Mouse (Mus musculus): Measurements from ENCODE around the gene Styx. TPM values are rescaled to one million over a fixed set of nuclear protein-coding genes. Genes with fewer than 3 reads are reported as not detected.
A peak's percentile ranks its signal among the peaks of the same experiment; 100 is the strongest.
"Not testable (repeated sequence)": the region's sequence is repeated elsewhere in the genome, so short reads cannot be mapped to it uniquely, and the experiment has no call there.

The Styx gene
- total RNA-seq, 2 experiments from 2014 or later: 38.0 to 43.9 TPM

DNA sequence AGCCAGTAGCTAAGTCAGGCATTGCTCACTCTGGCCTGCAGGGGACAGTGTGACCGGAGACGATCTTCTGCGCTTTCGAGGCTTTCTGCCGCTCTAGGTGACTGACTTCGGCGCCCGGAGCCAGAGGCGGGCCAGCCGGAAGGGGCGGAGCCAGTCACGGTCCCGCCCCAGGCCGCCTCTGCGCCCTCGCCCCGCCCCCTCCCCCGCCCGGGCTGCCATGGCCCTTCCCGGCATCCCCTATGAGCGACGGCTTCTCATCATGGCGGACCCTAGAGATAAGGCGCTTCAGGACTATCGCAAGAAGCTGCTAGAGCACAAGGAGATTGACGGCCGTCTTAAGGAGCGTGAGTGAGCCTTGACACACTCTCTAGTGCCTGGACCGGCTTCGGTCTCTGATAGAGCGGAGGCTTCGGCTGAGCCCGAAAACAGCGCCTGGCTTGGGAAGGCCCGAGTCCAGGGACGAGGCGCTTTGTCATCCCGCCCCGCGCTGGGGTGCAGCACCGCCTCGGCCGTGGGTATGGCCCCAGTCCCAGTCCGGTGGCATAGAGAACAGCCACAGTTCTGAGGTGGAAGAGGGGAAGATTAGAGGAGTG is 21.2 kb upstream of the Styx start, which contains the start of gene Psmc6:
TSS of gene Psmc6 (plus strand) at position 200 of the 593 bp plus-strand sequence.
- peak; percentile 76 to 79 for DNase-seq (ENCODE audit: low spot score in 2 of 2)

DNA sequence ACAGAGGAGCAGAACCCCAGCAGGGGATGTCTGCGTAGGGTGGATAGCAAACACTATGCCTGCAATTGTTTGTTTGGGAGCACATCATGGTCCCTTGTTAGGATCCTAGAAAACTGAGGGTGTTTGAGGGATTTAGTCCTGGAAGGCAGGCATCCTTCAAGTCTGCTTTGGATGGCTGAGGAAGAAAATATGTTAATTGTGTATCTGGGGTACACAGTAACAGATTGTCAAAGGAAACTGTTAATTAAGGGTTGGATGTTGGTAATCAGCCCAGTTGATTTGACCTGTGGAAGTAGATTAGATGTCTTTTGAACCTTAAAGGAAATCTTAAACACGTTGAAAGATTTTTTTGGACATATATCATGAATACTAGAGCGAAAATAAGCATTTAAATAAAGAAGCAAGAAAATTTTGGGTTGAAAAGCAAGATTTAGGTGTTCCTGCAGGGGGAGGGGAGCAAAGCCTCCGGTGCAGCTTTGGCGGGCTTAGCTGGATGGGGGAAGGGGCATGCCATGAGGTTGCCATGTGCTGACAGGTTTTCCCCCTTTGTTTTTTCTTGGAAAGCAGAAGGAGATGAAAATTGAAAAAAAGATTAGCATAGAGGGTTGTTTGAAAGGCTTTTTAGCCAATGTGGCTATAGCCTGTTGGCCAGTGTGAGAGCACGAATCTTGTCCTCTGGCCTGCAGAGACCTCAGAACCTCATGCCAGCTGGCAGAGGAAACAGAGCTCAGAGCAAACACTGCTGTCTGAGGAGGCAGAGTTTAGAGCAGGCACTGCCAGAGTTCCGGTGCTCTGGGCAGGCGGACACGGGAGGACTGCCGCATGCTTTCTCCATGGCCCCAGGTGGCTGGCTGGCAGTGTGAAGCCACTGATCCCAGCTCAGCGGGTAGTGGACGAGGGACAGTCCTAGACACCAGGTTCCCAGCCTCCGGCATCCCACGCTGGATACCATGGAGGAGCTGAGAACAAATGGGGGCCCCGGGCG is 13.6 kb downstream of the Styx start:
- no peak for DNase-seq (ENCODE audit: low spot score in 2 of 2)

DNA sequence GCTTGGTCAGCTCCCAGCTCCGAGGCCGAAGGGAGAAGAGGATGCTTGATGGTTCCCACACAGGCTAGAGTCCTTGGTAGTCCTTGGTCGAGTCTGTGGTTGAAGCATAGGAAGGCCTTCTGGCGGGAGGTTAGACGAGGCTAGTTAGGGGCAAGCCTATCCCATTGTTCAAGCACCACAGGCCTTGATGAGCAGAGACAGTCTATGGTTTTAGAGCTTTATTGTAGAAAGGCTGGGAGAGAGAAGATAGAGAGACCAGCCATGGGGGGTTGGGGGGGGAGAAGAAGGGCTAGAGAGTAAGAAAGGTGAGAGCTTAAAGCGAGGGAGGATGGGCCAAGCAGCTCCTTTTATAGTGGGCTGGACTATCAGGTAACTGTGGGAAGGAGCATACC is 14.3 kb downstream of the Styx start:
- no peak for DNase-seq (ENCODE audit: low spot score in 2 of 2)

DNA sequence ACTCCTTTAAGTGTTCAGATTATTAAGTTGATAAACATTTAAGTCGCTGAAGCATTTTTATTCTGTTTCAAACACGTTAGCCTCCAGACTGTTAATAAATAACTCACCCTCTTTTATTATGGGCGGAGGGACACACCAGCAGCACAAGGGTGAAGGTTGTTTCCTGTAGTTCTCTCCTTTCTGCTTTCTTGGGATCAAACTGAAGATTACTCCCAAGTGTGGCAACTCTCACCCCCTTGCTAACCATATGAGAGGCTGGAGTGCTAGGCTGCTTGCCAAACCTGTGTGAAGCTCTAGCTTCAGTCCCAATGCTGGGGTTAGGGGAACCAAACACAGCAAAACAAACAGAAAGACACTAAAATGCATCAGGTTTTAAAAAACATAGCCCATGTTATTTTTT is 27.9 kb downstream of the Styx start:
- DNase-seq (ENCODE audit: low spot score in 2 of 2): no peak

DNA sequence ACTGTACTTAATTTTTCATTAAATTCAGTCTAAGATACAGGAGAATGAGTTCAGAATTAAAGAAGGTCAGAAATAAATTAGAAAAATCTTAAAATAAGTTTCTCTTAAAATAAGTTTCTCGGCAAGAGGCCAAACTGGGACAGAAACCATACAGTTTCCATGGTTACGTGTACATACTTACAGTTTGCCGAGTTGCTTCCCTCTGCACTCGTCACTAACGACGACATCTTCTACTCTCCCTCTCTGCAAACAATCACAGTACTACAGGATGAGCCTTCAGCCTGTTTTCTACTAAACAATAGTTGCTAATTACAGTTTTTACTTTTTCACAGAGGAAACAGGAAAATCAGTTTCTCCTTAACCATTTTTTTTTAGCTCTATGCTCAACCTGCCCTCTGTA is 29.9 kb downstream of the Styx start:
- DNase-seq (ENCODE audit: low spot score in 2 of 2): no peak

DNA sequence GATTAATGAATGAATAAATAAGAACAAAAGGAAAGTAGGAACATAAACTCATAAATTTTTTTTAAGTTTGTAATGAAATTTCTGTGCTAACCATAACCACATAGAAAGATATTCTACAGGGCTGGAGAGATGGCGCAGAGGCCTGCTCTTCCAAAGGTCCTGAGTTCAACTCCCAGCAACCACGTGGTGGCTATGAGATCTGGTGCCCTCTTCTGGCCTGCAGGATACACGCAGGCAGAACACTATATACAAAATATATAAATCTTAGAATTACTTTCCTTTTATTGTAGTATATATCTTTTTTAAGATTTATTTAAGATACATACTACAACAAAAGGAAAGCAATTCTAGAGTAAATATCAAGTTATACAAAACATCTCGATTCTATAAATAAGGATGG is 32.0 kb downstream of the Styx start:
- DNase-seq (ENCODE audit: low spot score in 2 of 2): no peak

DNA sequence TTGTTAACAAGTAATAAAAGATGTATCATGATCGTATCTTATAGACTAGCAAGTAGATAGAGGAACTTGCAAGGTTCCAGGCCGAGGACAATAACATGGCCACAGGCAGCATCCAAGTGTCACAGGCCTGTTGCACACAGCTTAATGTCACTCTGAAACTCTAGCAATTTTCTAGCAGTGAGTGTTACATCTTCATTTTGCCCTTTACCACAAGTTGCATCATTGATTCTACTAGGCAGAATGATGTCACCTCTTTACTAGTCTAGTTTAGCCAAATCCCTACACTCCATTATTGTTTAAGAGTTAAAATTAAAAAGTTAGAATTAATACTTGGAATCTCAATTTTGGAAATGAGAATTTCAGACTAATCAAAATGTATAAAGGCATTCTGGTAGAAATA is 34.7 kb downstream of the Styx start:
- no peak for DNase-seq (ENCODE audit: low spot score in 2 of 2)

DNA sequence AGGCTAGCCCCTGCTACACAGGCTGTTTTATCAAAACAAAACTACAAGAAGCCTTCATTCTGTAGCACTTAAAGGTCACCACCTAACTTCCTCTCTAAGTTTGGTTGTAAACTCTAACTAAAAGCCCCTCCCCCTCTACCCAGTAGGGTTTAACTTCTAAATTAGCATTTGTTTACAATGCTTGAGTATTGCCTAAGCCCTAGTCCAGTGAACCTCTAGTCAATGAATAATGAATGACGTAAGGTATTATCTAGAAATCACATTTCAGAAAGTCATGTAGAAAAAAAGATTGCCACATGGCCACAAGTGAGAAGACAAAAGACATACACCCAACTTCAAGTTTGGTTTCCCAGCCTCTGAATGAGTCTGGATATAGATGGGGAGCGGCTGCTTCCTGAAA is 36.6 kb downstream of the Styx start:
- no peak for DNase-seq (ENCODE audit: low spot score in 2 of 2)

DNA sequence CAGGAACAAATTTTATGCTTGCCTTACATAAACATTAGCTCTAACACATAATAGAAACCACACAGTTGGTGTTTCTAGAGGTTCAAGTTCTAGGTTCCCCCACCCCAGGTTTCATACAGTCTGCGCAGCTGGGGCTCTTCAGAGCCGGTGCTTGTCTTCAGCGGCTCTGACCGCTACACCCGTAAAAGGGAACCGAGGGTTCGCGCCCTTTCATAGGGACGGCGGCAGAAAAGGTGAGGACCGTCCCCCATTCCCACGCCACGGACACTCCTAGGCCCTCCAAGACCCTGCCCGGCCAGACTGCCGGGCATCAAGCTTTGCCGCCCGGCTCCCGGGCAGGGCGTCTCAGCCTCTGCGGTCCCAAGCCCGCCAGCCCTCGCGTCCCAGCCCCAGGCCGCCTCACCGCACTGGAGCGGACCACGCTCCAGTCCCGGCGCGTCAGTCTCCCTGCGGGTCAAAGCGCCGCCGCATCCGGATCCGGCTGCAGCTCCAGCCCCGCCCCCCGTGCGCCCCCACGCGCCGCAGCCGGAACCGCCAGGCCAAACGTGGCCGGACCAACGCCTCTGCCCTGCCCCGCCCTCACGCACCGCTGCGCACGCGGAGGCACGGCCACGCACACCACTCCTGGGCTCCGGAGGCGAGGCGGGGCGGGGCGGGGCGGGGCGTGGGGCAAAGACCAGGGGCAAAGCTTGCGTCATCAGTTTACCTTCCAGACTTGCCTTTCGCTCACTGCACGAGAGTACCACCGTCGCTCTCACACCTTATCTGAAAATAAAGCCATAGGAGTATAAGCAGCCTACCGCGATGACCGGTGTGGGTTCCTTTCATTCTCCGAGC is 37.7 kb downstream of the Styx start:
- DNase-seq (ENCODE audit: low spot score in 2 of 2): peak; percentile 84

DNA sequence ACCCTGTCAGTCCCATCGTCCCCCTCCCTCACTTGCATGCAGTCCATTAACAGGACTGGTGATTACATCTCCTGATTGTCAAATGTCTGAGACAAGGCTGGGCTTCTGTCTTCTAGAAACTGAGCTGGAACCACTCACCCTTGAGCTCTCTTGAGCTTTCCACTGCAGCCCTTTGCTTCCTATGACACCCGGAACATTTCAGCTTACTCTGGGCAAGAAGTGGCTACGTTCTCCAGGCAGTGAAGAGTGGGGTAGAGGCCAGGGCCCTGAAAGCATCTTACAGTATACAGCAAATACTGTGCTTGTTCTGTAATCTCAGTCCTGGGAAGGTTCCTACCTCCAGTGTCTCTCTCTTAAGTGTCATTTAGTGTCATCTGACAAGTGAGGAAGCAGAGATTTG is 38.3 kb downstream of the Styx start:
- no peak for DNase-seq (ENCODE audit: low spot score in 2 of 2)

DNA sequence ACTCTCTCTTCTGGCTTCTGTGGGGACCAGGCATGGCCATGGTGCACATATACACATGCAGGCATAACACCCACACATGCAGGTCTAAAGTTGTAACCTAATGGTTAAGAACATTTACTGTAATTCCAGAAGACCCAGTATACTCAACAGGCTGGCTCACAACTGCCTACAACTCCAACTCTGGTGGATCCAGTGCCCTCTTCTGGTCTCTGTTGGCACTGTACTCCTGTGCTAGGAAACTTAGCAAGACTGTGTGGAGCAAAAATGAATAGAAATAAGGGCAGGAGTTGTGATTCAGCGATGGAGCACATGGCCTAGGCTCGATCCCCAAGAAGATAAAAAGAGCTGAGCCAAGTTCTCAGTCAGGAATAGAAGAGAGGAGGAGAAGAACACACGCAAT is 48.9 kb downstream of the Styx start:
- no peak for DNase-seq (ENCODE audit: low spot score in 2 of 2)

DNA sequence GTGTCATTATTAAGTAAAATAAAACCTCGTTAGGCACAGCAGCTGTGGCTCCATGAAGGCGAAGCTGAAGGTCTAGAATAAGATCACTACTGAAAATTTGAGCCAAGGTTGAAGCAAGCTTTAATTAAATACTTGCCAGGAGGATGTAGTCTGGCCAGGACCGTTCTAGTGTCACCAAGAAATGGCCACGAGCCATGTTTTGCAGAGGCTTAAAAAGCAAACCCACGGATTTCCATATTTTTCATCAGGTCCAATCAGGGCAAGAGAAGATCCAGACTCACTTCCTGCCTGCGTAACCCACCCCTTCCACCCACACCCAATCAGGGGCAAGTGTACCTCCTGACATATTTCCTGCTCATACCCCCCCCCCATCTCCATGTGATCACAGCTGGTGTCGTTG is 52.8 kb downstream of the Styx start:
- DNase-seq (ENCODE audit: low spot score in 2 of 2): no peak

DNA sequence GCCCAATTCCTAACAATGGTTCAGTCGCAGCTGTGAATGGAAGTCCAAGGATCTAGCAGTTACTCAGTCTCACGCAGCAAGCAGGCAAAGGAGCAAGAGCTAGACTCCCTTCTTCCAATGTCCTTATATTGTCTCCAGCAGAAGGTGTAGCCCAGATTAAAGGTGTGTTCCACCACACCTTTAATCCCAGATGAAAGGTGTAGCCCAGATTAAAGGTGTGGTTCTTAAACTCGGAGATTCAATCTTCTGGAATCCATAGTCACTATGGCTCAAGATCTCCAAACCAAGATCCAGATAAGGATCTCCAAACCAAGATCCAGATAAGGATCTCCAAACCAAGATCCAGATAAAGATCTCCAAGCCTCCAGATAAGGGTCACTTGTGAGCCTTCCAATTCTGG is 53.9 kb downstream of the Styx start, which contains the start of gene Gnpnat1:
TSS of gene Gnpnat1 (minus strand) at position 101 of the 400 bp plus-strand sequence.
- DNase-seq (ENCODE audit: low spot score in 2 of 2): not testable (repeated sequence)

DNA sequence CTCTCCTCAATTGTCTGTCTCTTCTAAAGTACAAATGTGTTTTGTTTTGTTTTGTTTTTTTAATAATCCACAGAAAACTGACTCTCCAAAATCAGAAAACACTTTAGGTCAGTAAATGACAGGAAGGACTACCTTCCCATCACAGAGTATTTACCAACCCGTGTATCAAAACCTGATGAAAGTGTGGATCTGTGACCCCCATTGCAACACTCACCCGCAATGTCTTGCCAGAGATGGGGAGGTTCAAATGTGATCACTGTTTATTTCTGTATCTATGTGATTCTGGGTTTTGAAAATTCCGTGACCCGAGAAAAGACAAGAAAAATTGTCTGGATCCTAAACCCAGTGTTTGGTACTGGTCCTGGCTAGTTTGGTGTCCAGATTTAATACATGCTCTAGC is 65.4 kb downstream of the Styx start:
- no peak for DNase-seq (ENCODE audit: low spot score in 2 of 2)

DNA sequence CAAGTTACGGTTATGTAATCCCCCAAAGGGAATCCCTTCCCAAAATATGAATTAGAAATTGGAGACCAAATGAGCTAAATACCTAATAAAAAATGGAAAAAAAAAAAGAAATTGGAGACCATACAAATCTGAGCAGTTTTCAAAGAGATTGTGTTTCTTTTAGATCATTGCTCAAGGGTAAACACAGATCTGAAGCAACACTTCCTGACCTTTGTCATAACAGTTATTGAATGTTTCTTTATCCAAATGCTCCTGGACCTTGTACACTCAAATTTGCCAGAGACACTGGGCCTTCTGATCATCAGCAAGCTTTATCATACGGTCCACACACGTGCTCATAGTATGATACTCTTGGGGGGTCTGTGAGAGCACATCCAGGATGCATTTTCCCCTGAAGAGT is 67.7 kb downstream of the Styx start:
- no peak for DNase-seq (ENCODE audit: low spot score in 2 of 2)

DNA sequence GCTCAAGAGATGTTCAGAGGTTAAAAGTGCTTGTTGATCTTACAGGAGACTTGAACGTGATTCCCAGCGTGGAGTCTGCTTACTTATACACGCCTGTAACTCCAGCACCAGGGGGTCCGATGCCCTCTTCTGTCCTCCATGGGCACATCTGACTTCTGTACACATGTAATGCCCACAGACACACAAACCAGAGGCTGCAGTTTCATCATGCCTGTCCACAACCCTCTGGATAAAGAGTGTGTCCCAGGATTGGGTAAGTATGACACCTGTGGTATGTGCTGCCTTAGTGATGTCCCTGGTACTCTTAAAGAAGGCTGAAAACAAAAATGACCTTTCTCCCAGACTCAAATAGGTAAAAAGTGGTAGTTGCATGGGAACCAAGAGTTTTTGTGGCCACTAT is 68.4 kb downstream of the Styx start:
- no peak for DNase-seq (ENCODE audit: low spot score in 2 of 2)

DNA sequence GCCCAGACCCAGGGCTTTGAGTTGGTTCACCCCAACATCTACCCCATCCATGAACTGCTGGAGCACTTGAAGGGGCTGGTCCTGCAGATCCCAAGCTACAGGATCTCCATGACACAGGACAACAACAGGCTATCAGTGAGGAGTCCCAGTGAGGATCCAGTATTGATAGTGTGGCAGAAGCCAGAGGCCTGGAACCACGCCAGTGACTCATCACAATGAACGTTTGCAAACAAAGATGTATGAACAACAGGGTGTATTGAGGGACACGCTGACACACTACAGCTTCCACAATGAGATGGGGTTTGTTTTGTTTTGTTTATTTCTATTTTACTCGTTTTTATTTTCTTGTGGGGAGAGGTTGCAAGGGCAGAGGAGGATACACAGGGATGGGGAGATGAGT is 71.5 kb downstream of the Styx start:
- no peak for DNase-seq (ENCODE audit: low spot score in 2 of 2)

DNA sequence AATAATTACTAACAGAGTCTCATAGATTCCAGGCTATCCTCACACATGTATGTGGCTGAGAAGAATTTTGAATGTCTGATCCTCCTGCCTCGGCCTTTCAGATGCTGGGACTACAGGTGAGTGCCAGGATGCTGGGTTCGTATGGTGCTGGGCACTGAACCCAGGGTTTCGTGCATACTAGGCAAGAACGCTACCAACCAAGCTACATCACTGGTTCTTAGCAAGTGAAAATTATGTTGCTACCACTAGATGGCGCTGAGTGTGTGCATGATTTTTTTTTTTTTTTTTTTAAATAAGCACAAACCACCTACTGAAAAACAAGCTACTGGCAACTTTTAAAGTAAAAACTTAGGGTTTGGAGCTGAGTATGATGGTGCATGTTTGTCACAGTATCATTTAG is 72.3 kb downstream of the Styx start:
- DNase-seq (ENCODE audit: low spot score in 2 of 2): no peak

DNA sequence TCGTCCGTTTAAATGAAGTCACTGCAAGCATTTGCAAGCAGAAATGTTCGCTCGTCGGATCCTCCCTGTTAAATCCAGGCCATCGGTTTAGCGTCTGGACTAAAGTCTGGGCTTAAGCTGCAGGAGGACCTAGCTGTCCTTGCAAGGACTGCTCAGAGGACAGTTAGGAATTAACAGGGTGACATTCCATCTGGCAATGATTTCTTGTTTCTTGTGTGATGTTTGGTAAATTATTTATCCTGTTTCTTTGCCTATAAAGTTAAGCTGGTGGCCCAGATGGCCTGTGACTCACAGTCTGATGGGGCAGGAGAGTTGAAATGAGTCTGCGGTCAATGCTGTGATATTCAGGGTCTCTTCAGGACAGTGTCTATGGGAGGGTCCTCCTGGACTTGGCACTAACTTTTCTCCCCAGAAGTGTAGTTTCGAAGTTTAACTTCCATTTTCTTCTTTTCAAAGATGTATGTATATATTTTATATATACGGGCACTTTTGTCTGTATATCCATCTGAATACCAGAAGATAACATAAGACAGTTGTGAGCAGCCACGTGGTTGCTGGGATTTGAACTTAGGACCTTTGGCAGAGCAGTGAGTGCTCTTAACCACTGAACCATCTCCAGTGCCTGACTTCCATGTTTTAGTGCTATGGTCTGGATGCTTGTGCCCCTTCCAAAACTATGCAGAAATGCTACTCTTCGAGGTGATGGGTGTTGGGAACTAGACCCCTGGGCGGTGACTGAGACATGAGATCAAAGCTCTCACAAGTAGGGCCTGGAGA is 79.4 kb downstream of the Styx start:
- no peak for DNase-seq (ENCODE audit: low spot score in 2 of 2)

DNA sequence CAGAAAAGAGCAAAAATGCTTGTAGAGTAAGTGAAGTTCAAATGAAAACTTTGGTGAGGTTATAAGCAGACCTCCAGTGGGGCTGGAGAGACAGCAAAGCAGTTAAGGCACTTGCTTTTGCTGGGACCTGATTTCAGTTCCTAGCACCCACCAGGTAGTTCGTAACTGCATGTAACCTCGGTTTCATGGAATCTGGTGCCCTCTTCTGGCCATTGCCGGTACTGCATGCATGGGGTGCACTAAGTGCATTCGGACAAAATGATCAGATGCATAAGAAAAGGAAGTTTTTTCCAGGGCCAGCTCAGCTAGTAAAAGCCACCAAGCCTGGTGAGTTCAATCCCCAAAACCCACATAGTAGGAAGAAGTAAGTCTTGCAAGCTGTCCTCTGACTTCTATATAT is 81.1 kb downstream of the Styx start:
- no peak for DNase-seq (ENCODE audit: low spot score in 2 of 2)

DNA sequence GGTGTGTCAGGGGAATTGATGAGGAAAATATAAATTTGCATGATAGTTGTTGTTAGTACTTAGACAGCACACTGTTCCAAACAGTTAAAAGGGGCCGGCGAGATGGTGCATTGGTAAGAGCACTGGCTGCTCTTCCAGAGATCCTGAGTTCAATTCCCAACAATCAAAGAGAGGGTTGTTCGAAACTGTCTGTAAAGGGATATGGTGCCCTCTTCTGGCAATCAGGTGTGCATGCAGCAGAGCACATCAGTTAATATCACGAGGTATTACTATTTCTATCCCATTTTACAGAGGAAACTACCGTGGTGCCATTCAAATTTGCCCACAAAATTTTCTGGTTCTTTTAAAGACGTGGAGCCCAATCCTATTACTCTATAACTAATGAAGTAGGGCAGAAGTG is 83.3 kb downstream of the Styx start:
- DNase-seq (ENCODE audit: low spot score in 2 of 2): no peak
